Mouse (Mus musculus): ENCODE measurements around the gene Olfr313. TPM values are rescaled to one million over a fixed set of nuclear protein-coding genes. Genes with fewer than 3 reads are reported as not detected.
"Not testable (repeated sequence)": the region's sequence is repeated elsewhere in the genome, so short reads cannot be mapped to it uniquely, and the experiment has no call there.

The Olfr313 gene
- not detected for total RNA-seq (2021)
- long read RNA-seq, experiment 1, result 0 reads
- long read RNA-seq, experiment 2, result 0 reads

DNA sequence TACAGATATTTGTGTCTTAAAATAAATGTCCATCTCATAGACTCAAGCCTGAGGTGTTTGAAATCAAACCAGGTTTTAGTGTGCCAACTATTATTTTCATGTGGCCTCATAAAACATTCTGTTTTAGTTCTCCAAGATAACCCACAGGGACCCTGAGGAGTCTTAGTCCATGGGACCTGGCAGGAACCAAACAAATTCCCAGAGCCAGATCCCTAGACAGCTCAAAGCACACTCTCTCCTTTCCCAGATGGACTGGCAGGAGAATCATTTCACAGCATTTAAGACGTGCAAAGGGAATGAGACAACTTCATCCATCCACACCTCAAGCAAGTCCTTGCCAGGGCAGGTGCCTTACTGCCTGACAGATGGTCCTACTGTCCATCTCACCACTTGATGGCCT, at the start of gene Olfr313:
Gene Olfr313 (plus strand): TSS at position 301 of the 400 bp plus-strand sequence.
- DNase-seq, result not testable (repeated sequence)

- no peak for DNase-seq
These were observed 41.9 kb upstream of the Olfr313 start, which contains the start of gene Olfr315 for GRCm38 (mm10) chr11:58772888-58773287. Gene Olfr315 (plus strand): TSS chr11:58773188.

- DNase-seq, result no peak
These were observed 32.2 kb upstream of the Olfr313 start, which contains the start of gene Olfr314 for GRCm38 (mm10) chr11:58782480-58783089. Gene Olfr314 (plus strand): TSS chr11:58782952.

- DNase-seq, result no peak
These were observed 30.6 kb upstream of the Olfr313 start for GRCm38 (mm10) chr11:58784182-58784581.

- DNase-seq, result no peak
These were observed 27.1 kb upstream of the Olfr313 start for GRCm38 (mm10) chr11:58787651-58788050.

DNA sequence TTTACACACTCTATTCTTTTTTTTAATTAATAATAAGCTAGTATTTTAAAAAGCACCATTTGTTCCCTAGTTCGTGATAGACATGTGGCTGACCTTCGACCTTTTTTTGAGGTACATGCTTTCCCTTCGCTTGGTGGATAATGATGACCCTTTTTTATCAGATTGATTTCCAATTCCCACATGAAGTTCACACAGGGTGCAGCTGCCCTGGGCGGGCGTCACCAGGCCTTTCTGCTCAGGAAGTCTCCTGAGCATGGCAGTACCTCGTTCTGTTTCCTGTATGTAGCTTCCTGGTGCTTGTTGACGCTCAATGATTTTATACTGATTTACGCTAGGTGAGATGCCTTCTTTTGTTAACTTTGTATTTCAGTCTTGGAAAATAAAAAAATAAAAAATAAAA, 26.5 kb upstream of the Olfr313 start:
- no peak for DNase-seq

- no peak for DNase-seq
These were observed 25.3 kb upstream of the Olfr313 start for GRCm38 (mm10) chr11:58789532-58789931.

DNA sequence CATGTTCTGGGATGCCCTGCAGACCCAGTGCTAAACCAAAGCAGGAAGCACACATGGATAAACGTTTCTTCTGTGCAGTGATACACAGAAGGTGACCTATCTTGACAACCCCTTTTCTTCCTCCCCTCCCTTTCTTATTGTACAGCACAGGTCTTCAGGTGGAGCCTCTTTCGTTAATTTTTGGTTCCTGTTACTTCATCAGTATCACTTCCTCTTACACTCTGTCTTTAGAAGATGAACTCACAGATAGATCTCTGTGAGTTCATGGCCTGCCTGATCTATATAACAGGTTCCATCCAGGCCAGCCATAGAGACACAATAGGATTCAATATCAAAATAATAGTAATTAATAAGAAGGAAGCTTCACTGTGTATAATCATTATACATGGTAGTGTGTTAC, 24.7 kb upstream of the Olfr313 start:
- DNase-seq, result no peak

GRCm38 (mm10) chr11:58790646-58791045, 24.2 kb upstream of the Olfr313 start:
- no peak for DNase-seq

GRCm38 (mm10) chr11:58795856-58796255, 18.9 kb upstream of the Olfr313 start:
- DNase-seq, result no peak

GRCm38 (mm10) chr11:58796850-58797249, 17.9 kb upstream of the Olfr313 start:
- DNase-seq, result no peak

- DNase-seq, result no peak
These were observed 15.1 kb upstream of the Olfr313 start for GRCm38 (mm10) chr11:58799747-58800146.

DNA sequence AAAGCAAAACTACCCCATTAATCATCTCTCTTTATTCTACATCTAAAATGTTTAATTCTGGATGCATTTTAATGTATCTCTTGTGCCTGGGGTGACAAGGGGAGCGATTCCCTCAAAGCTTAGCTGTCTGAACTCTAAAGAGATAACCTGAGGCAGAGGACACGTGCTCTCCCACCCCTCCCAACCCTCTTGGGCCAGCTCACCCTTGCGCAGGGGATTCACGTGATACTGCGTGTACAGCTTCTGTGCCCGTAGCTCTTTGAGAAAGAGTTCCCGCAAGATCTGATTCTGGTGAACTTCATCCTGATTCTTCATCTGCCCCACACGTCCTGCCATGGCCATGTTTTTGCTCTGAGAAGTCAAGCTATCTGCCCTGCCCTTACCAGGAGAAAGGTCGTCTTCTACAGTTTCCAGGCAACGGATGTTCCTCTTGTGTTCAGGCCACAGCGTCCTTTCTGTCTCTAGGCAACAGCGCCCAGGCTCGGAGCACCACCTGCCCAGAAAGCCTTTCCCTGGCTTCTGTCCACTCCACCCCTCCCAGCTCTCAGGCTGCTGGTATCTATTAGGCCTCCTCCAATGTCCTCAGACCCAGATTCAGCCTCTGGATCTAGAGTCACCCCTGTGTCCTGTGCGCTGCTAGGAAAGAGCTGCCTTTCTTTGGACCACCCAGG, 13.1 kb upstream of the Olfr313 start, which contains the start of gene Fam183b:
Gene Fam183b (minus strand): TSS at position 403 of the 671 bp plus-strand sequence.
- no peak for DNase-seq

GRCm38 (mm10) chr11:58803871-58804270, 10.9 kb upstream of the Olfr313 start:
- no peak for DNase-seq

DNA sequence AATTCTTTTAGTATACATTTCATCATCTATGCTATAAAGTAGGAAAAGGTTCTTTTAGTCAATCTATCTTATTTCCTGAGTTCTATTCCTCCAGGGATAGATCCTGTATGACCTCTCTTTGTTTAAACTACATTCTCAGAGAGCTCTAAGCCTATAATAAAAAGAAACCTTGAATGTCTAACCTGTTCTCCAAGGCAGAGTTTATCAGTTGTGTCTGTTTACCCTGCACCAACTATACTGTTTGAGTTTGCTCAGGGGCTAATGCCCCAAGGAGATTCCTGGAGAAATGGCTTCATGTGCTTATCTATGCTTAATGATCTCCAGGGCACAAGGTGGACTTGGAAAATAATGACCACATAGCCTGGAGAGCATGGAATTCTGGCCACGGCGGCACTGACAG, 10.4 kb upstream of the Olfr313 start:
- DNase-seq, result no peak

DNA sequence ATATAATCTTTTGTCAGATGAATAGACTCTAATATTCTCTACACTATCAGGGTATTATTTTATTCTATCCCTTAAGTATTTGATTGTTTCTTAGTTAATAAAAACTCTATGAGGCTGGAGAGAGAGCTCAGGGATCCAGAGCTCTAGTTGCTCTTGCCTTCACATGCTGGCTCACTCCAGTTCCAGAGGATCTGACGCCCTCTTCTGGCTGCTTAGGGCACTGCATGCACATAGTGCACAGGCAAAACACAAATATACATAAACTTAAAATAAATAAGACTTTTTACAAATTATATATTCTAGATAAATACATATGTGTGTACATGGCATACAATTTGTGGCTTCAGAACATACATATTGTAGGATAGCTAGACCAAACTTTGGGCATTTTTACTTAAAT, 2.8 kb upstream of the Olfr313 start:
- no peak for DNase-seq

GRCm38 (mm10) chr11:58815676-58816075, 876 bp downstream of the Olfr313 start:
- no peak for DNase-seq

DNA sequence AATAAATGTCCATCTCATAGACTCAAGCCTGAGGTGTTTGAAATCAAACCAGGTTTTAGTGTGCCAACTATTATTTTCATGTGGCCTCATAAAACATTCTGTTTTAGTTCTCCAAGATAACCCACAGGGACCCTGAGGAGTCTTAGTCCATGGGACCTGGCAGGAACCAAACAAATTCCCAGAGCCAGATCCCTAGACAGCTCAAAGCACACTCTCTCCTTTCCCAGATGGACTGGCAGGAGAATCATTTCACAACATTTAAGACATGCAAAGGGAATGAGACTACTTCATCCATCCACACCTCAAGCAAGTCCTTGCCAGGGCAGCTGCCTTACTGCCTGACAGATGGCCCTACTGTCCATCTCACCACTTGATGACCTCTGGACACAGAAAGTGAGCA, 14.1 kb downstream of the Olfr313 start, which contains the start of gene Olfr312:
Gene Olfr312 (plus strand): TSS at position 301 of the 400 bp plus-strand sequence.
- not testable (repeated sequence) for DNase-seq

DNA sequence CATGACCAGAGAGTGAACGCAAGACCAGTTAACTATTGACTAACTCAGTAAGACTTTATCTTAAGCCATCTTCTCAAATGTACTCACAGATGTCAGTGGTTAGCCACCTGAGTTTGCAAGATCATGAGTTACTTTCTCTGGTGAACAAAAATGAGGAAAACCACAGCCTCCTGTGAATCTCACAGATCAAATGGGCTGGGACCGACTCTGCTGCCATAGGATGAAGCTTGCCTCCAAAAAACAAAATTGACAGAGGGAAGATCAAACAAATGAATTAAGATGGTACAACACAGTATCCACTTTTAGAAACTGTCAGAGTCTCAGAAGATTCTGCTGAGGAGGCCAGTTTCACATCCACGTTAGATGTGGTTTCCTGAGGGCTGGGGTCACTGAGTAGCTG, 15.0 kb downstream of the Olfr313 start:
- no peak for DNase-seq

DNA sequence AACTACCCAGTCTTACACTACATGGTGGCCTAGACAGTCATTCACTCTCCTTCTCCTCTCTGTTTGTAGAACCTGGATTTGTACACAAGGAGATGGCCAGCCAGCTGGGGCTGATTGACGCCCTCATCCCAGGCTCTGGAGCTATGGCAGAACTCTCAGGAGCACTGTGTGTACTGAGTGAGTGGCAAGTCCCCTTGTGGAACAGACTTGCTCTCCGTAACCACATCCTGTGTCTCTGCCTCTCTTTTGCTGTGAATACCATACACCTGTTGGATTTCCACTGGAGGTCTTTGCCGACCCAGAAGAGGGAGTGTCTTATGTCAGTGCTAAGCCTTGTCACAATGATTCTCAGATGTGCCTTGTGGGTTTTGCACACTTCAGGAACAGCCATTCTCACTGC, 17.7 kb downstream of the Olfr313 start:
- not testable (repeated sequence) for DNase-seq

DNA sequence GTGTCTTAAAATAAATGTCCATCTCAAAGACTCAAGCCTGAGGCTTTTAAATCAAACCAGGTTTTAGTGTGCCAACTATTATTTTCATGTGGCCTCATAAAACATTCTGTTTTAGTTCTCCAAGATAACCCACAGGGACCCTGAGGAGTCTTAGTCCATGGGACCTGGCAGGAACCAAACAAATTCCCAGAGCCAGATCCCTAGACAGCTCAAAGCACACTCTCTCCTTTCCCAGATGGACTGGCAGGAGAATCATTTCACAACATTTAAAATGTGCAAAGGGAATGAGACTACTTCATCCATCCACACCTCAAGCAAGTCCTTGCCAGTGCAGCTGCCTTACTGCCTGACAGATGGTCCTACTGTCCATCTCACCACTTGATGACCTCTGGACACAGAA, 24.2 kb downstream of the Olfr313 start, which contains the start of gene Olfr311:
Gene Olfr311 (plus strand): TSS at position 301 of the 400 bp plus-strand sequence.
- DNase-seq, result not testable (repeated sequence)

DNA sequence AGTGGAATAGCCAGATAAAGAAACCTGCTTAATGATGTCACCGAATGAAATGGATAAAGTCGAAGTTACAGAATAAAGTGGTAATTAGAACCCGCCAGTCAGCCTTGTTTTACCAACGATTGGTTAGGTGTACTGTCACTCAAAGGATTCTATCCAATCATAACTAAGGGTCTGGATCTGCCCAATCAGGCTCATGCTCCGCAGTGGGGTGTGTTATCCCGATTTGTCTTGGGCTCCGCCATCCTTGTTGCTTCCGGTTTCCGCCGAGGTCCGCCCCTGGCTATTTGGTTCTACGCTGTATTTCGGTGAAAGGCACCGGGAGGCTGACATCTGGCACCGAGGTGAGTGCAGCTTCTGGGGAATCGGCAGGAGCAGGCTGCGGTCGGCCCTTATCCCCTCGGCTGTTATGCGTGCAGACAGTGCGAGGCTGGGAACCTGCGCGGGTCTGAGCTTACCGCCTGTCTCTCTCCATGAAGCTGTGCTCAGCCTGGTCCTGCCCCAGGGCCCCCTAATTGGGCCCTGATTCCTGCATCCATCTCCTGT, 32.2 kb downstream of the Olfr313 start, which contains the start of gene Gm12258:
Gene Gm12258 (plus strand): TSS at position 240 of the 543 bp plus-strand sequence.
- peak; percentile 84 for DNase-seq

GRCm38 (mm10) chr11:58847636-58848035, 32.8 kb downstream of the Olfr313 start:
- DNase-seq, result no peak
